Mouse (Mus musculus): ENCODE measurements around the gene Mfrp. TPM values are rescaled to one million over a fixed set of nuclear protein-coding genes. Genes with fewer than 3 reads are reported as not detected.
"Not testable (repeated sequence)": the region's sequence is repeated elsewhere in the genome, so short reads cannot be mapped to it uniquely, and the experiment has no call there.

The Mfrp gene
- polyA plus RNA-seq, 1 experiment from 2014 or later = 0.22 TPM

GRCm38 (mm10) chr9:44109360-44110095, 8.0 kb downstream of the Mfrp start:
- Histone ChIP-seq H3K36me3 (peaks cover 8% of the 10 kb centered on the region), H3K4me1 (replicated peaks) (peaks cover 65% of the 10 kb centered on the region), H3K27me3 (no peaks in the 10 kb centered on the region), H3K4me3 (no peak overlapping the region), H3K9me3 (no peaks in the 10 kb centered on the region), H3K9ac (peak overlapping the region; percentile 56; the same call in 1 of the 2 replicates), H3K27ac (no peak overlapping the region), H3K4me2 (peak overlapping the region; percentile 26; the same call in 1 of the 2 replicates)
- ATAC-seq (ENCODE audit: low FRiP score) = no peak
- 35% methylated on average over 9 of the region's 9 CpGs for WGBS

DNA sequence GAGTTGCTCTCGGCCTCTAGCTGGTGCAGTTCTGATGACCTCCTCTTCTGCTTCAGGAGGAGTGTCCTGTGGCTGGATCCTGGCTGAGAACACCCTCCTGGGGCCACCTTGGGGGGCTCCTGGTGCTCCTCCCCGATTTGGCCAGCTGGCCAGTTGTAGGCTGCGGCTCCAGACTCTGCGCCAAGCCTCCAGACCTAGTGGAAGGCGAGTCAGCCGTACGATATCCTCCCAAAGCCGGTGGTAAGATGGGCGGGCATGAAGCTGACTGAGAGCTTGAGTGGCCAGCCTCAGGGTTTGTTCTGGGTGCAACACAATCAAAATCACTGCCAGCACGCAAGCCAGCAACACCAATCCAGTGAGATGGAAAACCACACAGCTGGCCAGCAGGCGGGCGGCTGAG, 10.4 kb downstream of the Mfrp start:
- H3K4me2 ChIP-seq = peak overlapping the region; percentile 62
- WGBS = 67% methylated on average over 10 of the region's 12 CpGs
- H3K9me3 ChIP-seq; H3K36me3 ChIP-seq; H3K27me3 ChIP-seq; H3K27ac ChIP-seq; H3K9ac ChIP-seq; ATAC-seq (ENCODE audit: low FRiP score): not testable (repeated sequence)
- peaks cover 53% of the 10 kb centered on the region for H3K4me1 ChIP-seq (replicated peaks)
- 0 out of 2 replicates have a peak overlapping the region, but pooled peaks have one; percentile 71 for H3K4me3 ChIP-seq

DNA sequence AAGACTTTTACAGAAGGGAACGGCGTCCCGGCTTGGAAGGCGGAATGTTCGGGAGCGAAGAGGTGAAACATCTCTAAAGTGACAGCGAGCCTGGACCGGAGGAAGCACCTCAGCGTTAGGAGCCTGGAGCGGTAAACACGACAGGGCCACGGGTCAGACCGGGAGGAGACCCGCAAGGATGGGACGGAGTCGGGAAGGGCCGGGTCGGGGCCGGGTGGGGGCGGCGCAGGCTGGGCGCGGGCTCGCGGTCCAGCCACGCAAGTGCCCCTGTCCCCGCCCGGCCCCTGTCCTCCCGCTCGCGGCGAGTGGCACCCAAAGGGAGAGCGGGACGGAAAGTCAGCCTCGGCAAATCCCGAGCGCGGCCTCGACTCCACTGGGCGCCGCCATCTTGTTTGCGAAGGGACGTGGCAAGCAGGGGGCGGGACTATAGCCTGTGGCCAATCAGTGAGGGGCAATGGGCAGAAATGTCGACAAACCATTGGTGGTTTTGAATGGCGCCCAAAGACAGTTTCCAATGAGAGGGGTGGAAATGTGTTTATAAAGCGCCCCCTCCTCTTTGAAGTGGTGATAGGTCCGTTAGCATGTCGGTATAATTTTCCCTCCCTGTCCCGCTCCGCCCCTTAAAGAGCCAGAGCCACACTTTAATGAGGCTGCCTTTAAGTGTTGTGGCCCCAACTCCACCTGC, 11.7 kb downstream of the Mfrp start, which contains the start of the genes Gm49380 and Rnf26:
Gm49380 (minus strand) TSS at position 396 of the 685 bp plus-strand sequence.
Rnf26 (minus strand) TSS at position 413 of the 685 bp plus-strand sequence.
- no peaks in the 10 kb centered on the region for H3K36me3 ChIP-seq
- ATAC-seq (ENCODE audit: low FRiP score) = peak; percentile 96
- peak within 1 kb of the TSS; percentile 77 for H3K9ac ChIP-seq
- H3K4me2 ChIP-seq = peak within 1 kb of the TSS; percentile 62
- under 1% methylated on average over 51 of the region's 51 CpGs for WGBS
- H3K27me3 ChIP-seq = no peaks in the 10 kb centered on the region
- H3K9me3 ChIP-seq = no peaks in the 10 kb centered on the region
- H3K27ac ChIP-seq = peak within 1 kb of the TSS; percentile 64
- peak within 1 kb of the TSS; percentile 71 for H3K4me3 ChIP-seq
- peaks cover 40% of the 10 kb centered on the region for H3K4me1 ChIP-seq (replicated peaks)

- no peak for ATAC-seq (ENCODE audit: low FRiP score)
- H3K36me3 ChIP-seq = no peaks in the 10 kb centered on the region
- no peaks in the 10 kb centered on the region for H3K27me3 ChIP-seq
- H3K9ac ChIP-seq = no peak overlapping the region
- H3K4me3 ChIP-seq = no peak overlapping the region
- H3K27ac ChIP-seq = no peak overlapping the region
- peaks cover 28% of the 10 kb centered on the region for H3K4me1 ChIP-seq (replicated peaks)
- 93% methylated on average over 2 of the region's 2 CpGs for WGBS
- H3K4me2 ChIP-seq = no peak overlapping the region
- H3K9me3 ChIP-seq = no peaks in the 10 kb centered on the region
Observed at GRCm38 (mm10) chr9:44114453-44114852, 12.9 kb downstream of the Mfrp start.

DNA sequence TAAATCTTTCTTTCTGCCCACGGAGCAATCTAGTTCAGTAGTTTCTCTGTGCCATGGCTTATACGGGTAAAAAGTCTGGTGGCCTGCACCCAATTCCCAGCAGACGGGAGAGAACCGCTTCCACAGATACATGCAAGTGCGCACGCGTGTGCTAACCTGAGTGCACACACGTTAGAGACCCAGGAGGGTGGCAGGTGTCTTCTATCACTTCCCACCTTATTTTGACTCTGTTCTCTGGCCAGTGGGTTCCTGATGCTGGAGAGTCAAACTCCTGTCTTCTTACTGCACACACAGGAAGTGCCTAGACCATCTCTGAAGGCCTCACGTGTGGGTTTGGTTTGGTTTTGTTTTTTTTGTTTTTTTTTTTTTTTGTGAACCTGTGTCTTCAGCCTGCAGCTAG, 14.1 kb downstream of the Mfrp start:
- H3K27ac ChIP-seq = no peak overlapping the region
- H3K4me3 ChIP-seq = no peak overlapping the region
- peaks cover 17% of the 10 kb centered on the region for H3K4me1 ChIP-seq (replicated peaks)
- H3K27me3 ChIP-seq = no peaks in the 10 kb centered on the region
- no peak for ATAC-seq (ENCODE audit: low FRiP score)
- H3K9me3 ChIP-seq = no peaks in the 10 kb centered on the region
- H3K4me2 ChIP-seq = no peak overlapping the region
- H3K9ac ChIP-seq = no peak overlapping the region
- WGBS = 92% methylated on average over 9 of the region's 9 CpGs
- H3K36me3 ChIP-seq = no peaks in the 10 kb centered on the region

DNA sequence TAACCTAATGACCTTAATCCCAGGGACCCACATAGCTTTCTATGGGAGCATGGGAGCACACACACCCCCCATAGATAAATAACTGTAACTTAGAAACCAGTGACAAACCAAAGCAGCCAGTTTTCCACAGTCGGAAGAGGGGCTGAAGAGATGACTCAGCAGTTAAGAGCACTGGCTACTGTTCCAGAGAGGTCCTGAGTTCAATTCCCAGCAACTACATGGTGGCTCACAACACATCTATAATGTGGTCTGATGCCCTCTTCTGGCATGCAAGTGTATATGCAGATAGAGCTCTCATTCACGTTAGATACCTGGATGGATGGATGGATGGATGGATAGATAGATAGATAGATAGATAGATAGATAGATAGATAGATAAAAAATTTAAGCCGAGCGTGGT, 14.7 kb downstream of the Mfrp start:
- H3K9me3 ChIP-seq = no peaks in the 10 kb centered on the region
- no peak overlapping the region for H3K4me3 ChIP-seq
- no peak for ATAC-seq (ENCODE audit: low FRiP score)
- no peak overlapping the region for H3K4me2 ChIP-seq
- H3K4me1 ChIP-seq (replicated peaks) = peaks cover 13% of the 10 kb centered on the region
- no peak overlapping the region for H3K27ac ChIP-seq
- no peaks in the 10 kb centered on the region for H3K36me3 ChIP-seq
- H3K9ac ChIP-seq = no peak overlapping the region
- H3K27me3 ChIP-seq = no peaks in the 10 kb centered on the region
- WGBS = 89% methylated on average over 4 of the region's 4 CpGs

GRCm38 (mm10) chr9:44119011-44119410, 17.5 kb downstream of the Mfrp start:
- WGBS = 48% methylated on average over 5 of the region's 5 CpGs
- no peak for ATAC-seq (ENCODE audit: low FRiP score)
- no peak overlapping the region for H3K4me2 ChIP-seq
- no peak overlapping the region for H3K4me3 ChIP-seq
- H3K36me3 ChIP-seq = no peaks in the 10 kb centered on the region
- H3K27me3 ChIP-seq = no peaks in the 10 kb centered on the region
- H3K9ac ChIP-seq = no peak overlapping the region
- H3K27ac ChIP-seq = no peak overlapping the region
- H3K4me1 ChIP-seq (replicated peaks) = no peaks in the 10 kb centered on the region
- no peaks in the 10 kb centered on the region for H3K9me3 ChIP-seq

GRCm38 (mm10) chr9:44119948-44120465, 18.5 kb downstream of the Mfrp start:
- no peak overlapping the region for H3K9ac ChIP-seq
- H3K27me3 ChIP-seq = no peaks in the 10 kb centered on the region
- WGBS = 86% methylated on average over 8 of the region's 8 CpGs
- no peak overlapping the region for H3K4me3 ChIP-seq
- peaks cover under 1% of the 10 kb centered on the region; the same call in 1 of the 2 replicates for H3K4me1 ChIP-seq (replicated peaks)
- no peak overlapping the region for H3K27ac ChIP-seq
- no peak overlapping the region for H3K4me2 ChIP-seq
- no peaks in the 10 kb centered on the region for H3K36me3 ChIP-seq
- ATAC-seq (ENCODE audit: low FRiP score) = no peak
- no peaks in the 10 kb centered on the region for H3K9me3 ChIP-seq

DNA sequence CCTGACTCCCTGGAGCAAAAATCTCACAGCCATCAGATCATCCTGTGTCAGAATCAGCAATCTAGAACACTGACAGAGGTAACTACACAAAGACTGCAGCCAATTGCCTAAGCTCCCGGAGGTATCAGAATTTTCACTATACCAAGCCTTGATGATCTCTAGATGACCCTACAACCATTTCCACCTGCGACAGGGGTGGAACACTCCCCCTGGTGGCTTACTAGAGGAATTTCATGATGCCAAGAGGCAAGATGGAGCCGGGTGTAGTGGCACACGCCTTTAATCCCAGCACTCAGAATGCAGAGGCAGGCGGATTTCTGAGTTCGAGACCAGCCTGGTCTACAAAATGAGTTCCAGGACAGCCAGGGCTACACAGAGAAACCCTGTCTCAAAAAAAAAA, 22.8 kb downstream of the Mfrp start:
- no peaks in the 10 kb centered on the region for H3K36me3 ChIP-seq
- no peak overlapping the region for H3K4me2 ChIP-seq
- H3K4me1 ChIP-seq (replicated peaks) = peaks cover 9% of the 10 kb centered on the region; the same call in 1 of the 2 replicates
- H3K9me3 ChIP-seq = no peaks in the 10 kb centered on the region
- H3K27me3 ChIP-seq = 0 out of 2 replicates have a peak, but pooled peaks cover 9% of the 10 kb centered on the region
- H3K27ac ChIP-seq = no peak overlapping the region
- no peak overlapping the region for H3K9ac ChIP-seq
- no peak overlapping the region for H3K4me3 ChIP-seq
- WGBS = 67% methylated on average over 6 of the region's 6 CpGs
- ATAC-seq (ENCODE audit: low FRiP score) = no peak

DNA sequence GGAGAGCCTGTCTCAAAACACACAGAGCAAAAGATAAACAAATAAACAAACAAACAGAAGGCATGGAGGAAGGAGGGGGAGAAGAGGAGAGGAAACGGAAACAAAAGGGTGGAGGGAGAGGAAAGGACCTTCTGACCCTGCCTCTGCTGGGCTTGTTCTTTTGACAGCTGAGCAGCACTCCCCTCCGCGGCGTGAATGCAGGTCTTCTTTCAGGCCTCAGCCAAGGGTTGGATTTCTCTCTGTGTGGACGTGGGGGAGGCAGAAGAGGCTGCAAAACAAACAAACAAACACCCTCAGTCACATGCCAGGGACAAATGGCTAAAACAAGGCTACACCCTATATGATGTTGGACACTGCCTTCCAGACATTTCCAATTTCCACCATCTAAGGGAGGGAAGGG, 23.5 kb downstream of the Mfrp start:
- Histone ChIP-seq H3K4me1 (replicated peaks) (peaks cover 15% of the 10 kb centered on the region), H3K36me3 (no peaks in the 10 kb centered on the region), H3K4me2 (no peak overlapping the region), H3K9me3 (no peaks in the 10 kb centered on the region), H3K9ac (no peak overlapping the region), H3K27ac (no peak overlapping the region), H3K27me3 (peaks cover 15% of the 10 kb centered on the region; the same call in 1 of the 2 replicates), H3K4me3 (no peak overlapping the region)
- WGBS = 19% methylated on average over 5 of the region's 5 CpGs
- no peak for ATAC-seq (ENCODE audit: low FRiP score)

DNA sequence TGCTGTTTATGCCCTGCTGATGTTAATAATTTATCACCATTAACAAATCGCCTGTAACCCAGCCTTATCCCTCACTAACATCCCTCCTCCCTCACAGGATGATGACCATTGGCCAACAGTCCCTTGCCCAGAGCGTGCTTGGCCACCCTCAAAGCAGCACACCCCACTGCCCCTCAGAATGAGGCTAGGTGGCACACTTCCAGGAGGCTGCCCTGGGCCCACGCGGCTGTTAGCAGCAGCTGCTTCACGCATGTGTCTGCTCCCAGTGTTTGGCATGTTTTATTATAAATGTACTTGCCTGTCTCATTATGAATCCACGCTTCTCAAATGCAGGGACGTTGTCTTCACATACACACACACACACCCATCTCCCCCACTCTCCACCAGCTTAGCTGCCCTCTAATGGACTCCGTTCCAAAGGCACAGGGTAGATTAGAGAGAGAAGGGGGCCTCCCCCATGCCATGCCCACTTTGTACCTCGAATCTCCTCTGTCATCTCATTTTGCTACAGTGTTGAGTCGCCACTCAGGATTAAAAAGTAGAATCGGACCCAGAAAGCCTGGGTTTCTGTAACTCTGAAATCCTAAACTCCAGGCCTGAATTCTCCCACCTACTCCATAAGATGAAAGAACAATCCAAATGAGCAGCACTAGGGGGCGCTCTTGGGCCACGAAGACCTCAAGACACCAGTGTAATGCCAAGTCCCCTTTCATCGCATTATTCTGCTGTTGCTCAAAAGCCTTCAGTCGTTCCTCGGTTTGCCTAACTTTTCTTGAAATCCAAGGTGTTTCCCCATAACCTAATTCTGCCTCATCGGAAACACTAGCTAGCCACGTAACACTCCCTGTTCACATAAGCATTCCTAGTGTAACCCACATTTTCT, 24.3 kb downstream of the Mfrp start:
- H3K27me3 ChIP-seq = peaks cover 21% of the 10 kb centered on the region
- no peak overlapping the region for H3K9ac ChIP-seq
- WGBS = 28% methylated on average over 18 of the region's 18 CpGs
- H3K4me1 ChIP-seq (replicated peaks) = peaks cover 23% of the 10 kb centered on the region
- H3K9me3 ChIP-seq = no peaks in the 10 kb centered on the region
- no peak for ATAC-seq (ENCODE audit: low FRiP score)
- no peak overlapping the region for H3K27ac ChIP-seq
- no peak overlapping the region for H3K4me3 ChIP-seq
- H3K4me2 ChIP-seq = no peak overlapping the region
- no peaks in the 10 kb centered on the region for H3K36me3 ChIP-seq

- Histone ChIP-seq H3K36me3 (no peaks in the 10 kb centered on the region), H3K4me2 (no peak overlapping the region), H3K27me3 (peaks cover 30% of the 10 kb centered on the region), H3K4me1 (replicated peaks) (peaks cover 29% of the 10 kb centered on the region), H3K27ac (no peak overlapping the region), H3K9ac (no peak overlapping the region), H3K4me3 (no peak overlapping the region), H3K9me3 (no peaks in the 10 kb centered on the region)
- 93% methylated on average over 3 of the region's 3 CpGs for WGBS
- ATAC-seq (ENCODE audit: low FRiP score) = no peak
Observed at GRCm38 (mm10) chr9:44126746-44127145, 25.2 kb downstream of the Mfrp start.

Measured in hindbrain, embryonic 13.5 days (tissue).